Mouse (Mus musculus) kidney, postnatal 10 days (tissue): ENCODE data around the gene Slc25a17.

Experiments
- DNase-seq: peaks from one replicate; pipeline ENCODE4 v3.0.0; 2021; ENCODE audit warnings: mixed read lengths

The Slc25a17 gene

GRCm38 (mm10) chr15:81300520-81301069, 60.0 kb downstream of the Slc25a17 start:
- DNase-seq, result peak; percentile 26

DNA sequence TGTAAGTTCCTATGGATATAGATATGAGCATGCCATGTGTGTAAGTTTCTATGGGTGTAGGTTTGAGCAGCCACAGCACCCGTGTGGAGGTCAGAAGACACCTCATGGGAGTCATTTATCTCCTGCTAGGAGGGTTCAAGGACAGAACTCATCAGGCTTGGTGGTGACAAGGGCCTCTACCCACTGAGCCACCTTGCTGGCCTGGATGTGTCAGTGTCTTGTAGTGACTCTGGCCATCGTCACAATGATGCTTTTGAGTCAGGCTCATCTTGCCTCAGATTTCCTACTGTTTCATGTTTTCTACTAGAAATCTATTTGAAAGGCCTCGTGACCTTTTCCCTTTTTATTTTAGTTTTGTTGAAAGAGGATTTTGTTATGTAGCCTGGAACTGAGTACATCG, 61.1 kb downstream of the Slc25a17 start:
- DNase-seq, result no peak

DNA sequence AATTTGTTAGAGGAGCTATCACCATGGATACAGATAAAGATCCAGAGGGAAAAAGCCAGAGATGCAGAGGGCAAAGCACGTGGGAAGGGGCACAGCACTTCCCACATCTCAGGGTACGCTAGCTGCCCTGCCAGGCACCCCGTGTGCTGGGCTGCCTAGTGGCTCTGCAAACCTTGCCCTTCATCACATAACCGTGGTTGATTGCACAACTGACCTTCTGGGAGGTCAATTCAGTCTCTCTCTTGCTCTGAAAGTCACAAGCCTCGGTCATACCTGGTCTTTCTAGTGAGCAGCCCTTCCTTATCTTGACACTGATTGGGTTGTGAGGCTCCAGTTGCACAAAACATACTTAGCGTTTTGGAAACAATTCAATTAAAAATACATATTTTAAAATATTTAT, 62.4 kb downstream of the Slc25a17 start:
- no peak for DNase-seq

GRCm38 (mm10) chr15:81297543-81297942, 63.1 kb downstream of the Slc25a17 start:
- no peak for DNase-seq

- no peak for DNase-seq
Observed at GRCm38 (mm10) chr15:81294897-81295296, 65.7 kb downstream of the Slc25a17 start.

- no peak for DNase-seq
Observed at GRCm38 (mm10) chr15:81294386-81294785, 66.2 kb downstream of the Slc25a17 start.

DNA sequence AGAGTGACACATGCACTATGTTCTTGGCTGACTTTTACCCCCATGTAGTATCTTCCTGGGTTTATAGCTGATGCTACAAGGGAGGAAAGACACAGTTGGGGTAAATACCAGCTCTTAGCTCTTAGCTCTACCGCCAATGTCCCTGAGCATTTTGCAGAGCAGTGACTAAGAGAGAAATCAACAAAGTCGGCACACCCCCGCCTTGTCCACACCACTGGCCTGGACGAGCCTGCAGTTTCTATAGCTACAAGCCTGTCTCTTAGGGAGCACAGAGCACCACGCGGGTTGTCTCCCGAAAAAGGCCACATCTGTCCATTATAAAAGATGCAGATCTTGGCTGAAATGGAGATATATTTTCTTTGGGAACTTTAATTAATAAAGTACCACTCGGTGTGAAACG, 69.9 kb downstream of the Slc25a17 start:
- DNase-seq, result no peak

DNA sequence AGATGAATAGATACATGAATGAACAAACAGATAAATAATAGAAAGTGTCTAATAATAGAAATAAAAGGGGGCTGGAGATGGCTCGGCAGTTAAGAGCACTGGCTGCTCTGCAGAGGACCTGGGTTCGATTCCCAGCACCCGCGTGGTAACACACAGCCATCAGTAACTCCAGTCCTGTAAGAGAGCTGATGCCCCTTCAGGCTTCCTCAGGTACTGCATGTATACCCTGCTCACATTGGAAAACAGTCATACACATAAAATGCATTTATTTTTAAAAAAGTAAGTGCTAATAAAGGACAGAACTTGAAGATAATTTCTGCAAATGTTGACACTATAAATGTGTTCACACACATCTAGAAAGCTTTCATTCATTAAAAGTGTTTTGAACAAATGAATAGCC, 70.4 kb downstream of the Slc25a17 start:
- no peak for DNase-seq

DNA sequence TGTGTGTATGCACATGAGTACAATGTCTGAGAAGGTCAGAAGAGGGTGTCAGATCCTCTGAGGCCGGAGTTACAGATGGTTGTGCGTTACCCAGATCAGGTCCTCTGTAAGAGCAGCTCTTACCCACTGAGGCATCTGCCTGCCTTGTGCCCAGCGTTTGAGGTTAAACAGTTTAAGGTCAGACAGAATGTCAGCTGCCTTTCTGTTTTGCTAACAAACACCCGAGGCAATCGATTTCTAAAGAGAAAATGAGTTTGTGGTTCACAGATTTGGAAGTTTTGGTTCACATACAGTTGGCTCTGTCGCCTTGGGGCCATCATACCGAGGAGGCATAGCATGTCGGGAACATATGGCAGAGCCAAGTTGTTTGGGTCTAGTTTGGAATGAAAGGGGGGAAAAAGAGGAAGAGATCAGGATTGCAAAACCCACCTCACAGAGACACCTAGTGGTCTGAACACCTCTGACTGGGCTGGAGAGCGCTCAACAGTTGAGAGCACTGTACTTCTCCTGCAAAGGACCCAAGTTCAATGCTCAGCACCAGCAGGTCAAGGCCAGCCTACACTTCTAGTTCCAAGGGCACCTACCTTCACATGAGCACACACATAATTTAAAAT, 76.4 kb downstream of the Slc25a17 start:
- no peak for DNase-seq

DNA sequence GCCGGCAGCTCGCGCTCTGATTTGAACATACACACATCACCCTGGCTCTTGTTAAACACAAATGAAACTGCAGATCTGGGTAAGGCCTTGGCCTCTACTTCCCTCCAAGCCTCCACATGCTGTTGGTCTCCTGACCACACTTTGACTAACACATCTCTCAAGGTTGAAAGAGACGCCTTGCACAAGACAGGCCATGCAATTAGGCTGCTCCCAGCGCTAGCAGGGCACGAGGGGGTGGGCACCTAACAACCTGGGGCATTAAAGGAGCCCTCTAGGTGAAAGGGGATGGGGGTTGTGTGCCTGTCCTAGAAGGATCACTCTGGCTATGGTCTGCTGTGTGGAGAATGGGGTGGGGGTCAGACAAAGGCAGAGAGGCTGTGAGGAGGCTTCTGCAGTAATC, 81.9 kb downstream of the Slc25a17 start:
- DNase-seq, result no peak

DNA sequence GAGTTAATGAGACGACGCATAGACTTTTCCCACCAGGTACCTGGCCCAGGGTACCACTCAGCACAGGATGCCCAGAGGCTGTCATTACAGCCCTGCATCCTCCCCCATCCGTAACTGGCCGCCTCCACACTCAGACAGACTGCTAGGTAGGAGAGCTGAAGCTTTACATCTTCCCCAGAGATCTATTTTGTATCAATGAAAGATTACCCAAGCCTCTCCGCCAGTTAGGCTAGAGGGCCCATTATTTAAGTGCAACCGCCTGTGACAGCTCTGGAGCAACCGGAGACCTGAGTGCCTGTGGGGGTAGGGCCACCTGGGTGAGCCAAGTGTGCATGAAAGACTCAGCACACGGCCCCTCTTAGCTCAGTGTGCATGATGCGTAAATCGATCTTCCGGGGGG, 82.7 kb downstream of the Slc25a17 start:
- DNase-seq, result peak; percentile 48

GRCm38 (mm10) chr15:81273361-81273760, 87.3 kb downstream of the Slc25a17 start:
- no peak for DNase-seq

DNA sequence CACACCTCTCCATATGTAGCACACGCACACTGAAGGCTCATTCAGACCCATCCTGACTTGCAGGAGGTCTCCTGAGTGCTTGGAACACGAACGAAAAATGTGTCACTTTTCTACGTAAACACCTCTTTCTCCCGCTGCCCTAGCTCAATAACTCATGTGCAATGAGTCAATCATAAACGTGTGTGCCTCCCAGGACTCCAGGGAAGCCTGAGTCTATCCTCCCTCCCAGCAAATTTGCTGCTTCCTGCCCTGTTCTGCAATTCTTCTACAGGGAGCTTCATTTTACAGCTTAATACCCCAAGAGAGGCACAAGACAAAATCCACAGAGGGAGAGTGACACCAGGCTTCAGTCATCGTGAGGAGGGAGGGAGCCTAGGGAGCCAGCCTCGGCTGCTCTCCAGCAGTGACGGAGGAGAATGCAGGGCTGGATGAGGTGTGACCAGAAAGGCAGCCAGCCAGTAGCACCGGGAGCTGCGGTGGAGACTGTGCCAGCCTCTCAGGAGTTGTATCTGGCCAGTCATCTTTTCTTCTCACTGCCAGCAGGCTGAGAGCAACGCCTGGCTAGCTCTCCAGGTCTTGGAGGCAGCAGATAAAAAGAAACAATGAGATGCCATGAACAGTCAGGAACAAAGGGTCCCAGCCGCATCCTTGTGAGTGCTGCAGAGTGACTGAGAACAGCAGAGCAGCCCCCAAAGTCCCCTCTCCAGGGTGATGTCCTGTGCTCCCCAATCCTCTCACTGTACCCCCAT, 88.1 kb downstream of the Slc25a17 start:
- peak; percentile 44 for DNase-seq
